Mouse (Mus musculus) MN1 (cell line): Measurements from ENCODE around the gene Lrrc46.

Experiments used
- DNase-seq: peaks from one replicate; pipeline ENCODE4 v3.0.0-alpha.2; 2016; ENCODE audit warnings: low spot score

Lrrc46 gene

GRCm38 (mm10) chr11:97013121-97013670 lies 28.0 kb downstream of the Lrrc46 start, which contains the start of gene Sp6:
TSS of gene Sp6 (plus strand) at chr11:97013394.
- peak; percentile 40 for DNase-seq

GRCm38 (mm10) chr11:97009198-97009790 lies 31.9 kb downstream of the Lrrc46 start:
- DNase-seq: no peak

GRCm38 (mm10) chr11:97007093-97007794 lies 34.0 kb downstream of the Lrrc46 start:
- DNase-seq: peak; percentile 77

- no peak for DNase-seq
Observed at GRCm38 (mm10) chr11:97003170-97003569, 38.0 kb downstream of the Lrrc46 start.

GRCm38 (mm10) chr11:96997380-96997956 lies 43.7 kb downstream of the Lrrc46 start:
- DNase-seq: no peak

GRCm38 (mm10) chr11:96996773-96997379 lies 44.3 kb downstream of the Lrrc46 start:
- no peak for DNase-seq

GRCm38 (mm10) chr11:96995836-96996772 lies 45.1 kb downstream of the Lrrc46 start:
- no peak for DNase-seq

DNA sequence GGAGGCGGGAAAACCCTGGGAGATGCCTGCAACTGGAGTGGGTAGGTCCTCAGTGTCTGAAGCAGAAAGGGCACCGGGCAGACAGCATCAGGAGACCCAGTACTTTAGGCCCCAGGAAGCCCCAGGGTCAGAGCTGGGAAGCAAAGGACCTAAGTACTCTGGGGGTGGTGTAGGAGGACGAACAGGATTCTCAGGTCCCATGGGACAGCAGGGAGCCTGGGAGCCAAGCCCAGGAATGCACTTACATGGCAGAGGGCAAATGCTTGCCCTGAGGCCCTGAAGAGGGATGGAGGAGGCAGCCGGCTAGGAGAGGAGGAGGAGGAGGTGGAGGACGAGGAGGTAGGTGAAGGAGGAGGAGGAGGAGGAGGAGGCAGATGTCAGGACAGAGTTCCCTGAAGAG lies 46.2 kb downstream of the Lrrc46 start:
- DNase-seq: no peak

- peak; percentile 45 for DNase-seq
Observed at GRCm38 (mm10) chr11:96992722-96993311, 48.4 kb downstream of the Lrrc46 start.

- DNase-seq: no peak
Observed at GRCm38 (mm10) chr11:96991501-96991900, 49.7 kb downstream of the Lrrc46 start.

GRCm38 (mm10) chr11:96987873-96988655 lies 53.1 kb downstream of the Lrrc46 start:
- DNase-seq: peak; percentile 27

DNA sequence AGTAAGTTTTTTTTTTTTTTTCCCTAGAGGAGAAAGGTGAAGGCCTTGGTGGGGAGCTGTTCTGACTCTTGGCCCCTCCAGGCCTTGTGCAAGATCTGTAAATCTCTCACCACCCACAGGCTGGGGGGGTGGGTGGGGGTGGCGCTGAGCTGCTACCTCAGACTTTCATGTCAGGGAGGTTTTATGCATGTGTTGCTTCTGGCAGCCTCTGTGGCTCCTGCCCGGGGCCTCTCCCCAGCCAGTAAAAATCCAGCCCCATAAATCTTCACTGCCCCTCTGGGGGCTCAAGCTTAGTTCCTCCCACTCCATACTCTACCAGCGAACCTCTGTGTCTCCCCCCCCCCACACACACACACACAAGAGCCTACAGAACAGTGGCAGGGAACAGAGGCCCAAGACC lies 54.7 kb downstream of the Lrrc46 start:
- DNase-seq: no peak

- no peak for DNase-seq
Observed at GRCm38 (mm10) chr11:96984903-96985302, 56.3 kb downstream of the Lrrc46 start.
